Mouse (Mus musculus): ENCODE results near the gene Il12rb2. TPM values are rescaled to one million over a fixed set of nuclear protein-coding genes. Genes with fewer than 3 reads are reported as not detected.

The Il12rb2 gene
- polyA plus RNA-seq, 1 experiment from 2014 or later = not detected

DNA sequence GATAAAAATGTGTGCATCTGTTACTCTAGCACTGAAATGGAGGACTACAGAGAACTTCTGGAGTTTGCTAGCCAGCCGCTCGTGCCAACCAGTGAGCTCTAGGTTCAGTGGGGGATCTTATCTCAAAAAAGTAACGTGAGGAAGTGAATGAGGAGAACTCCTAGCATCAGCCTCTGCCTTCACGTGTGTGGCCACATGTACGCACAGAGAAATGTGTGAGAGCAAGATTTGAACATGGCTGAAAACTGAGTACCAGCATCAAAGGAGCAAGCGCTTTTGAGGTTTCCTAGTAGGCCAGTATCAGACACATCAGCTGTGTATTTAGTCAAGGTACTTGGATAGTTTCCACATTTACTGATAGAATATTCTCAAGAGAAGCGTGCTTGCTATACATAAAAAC, 111.1 kb downstream of the Il12rb2 start:
- H3K4me1 ChIP-seq (ENCODE audit: control insufficient read depth, insufficient read depth, low read length) = 0 out of 2 replicates have a peak, but pooled peaks cover 3% of the 10 kb centered on the region
- no peak overlapping the region for H3K27ac ChIP-seq (ENCODE audit: low read length)
- no peak for ATAC-seq (ENCODE audit: insufficient number of reproducible peaks, insufficient read depth, low FRiP score, low read depth)
- no peak overlapping the region for H3K4me3 ChIP-seq (ENCODE audit: low read depth, low read length)
- H3K4me2 ChIP-seq (replicated peaks; ENCODE audit: low read depth, low read length) = no peak overlapping the region
- no peaks in the 10 kb centered on the region for H3K27me3 ChIP-seq (ENCODE audit: control insufficient read depth, insufficient read depth, low read length)
- H3K9me3 ChIP-seq (ENCODE audit: control insufficient read depth, low read depth, low read length) = no peaks in the 10 kb centered on the region
- no peaks in the 10 kb centered on the region for H3K36me3 ChIP-seq (ENCODE audit: control insufficient read depth, insufficient read depth, low read length)
- WGBS = 85% methylated on average over 7 of the region's 7 CpGs
- no peak overlapping the region for H3K9ac ChIP-seq (replicated peaks; ENCODE audit: low read depth, low read length)

DNA sequence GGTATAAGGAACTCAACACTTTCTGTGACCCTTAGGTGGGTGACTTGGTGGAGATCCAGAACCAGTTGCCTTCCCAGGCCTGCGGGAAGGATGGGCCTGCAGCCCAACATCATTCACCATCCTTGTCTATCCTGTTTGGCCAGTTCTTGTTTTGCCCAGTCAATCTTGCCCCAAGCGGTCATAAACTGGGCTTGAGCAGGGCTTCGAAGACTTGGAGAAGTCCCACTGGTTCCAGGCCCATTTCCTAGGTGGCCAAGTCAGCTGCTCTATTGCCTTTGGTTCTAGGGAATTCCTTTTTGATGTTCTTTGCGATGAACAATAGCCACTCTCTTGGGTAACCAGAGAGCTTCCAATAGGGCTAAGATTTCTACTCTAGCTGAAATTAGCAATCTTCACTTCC, 124.9 kb downstream of the Il12rb2 start:
- H3K4me3 ChIP-seq (ENCODE audit: low read depth, low read length) = no peak overlapping the region
- no peaks in the 10 kb centered on the region for H3K27me3 ChIP-seq (ENCODE audit: control insufficient read depth, insufficient read depth, low read length)
- ATAC-seq (ENCODE audit: insufficient number of reproducible peaks, insufficient read depth, low FRiP score, low read depth) = no peak
- H3K9me3 ChIP-seq (ENCODE audit: control insufficient read depth, low read depth, low read length) = no peaks in the 10 kb centered on the region
- H3K4me2 ChIP-seq (replicated peaks; ENCODE audit: low read depth, low read length) = no peak overlapping the region
- H3K36me3 ChIP-seq (ENCODE audit: control insufficient read depth, insufficient read depth, low read length) = no peaks in the 10 kb centered on the region
- WGBS = 86% methylated on average over 4 of the region's 4 CpGs
- no peaks in the 10 kb centered on the region for H3K4me1 ChIP-seq (ENCODE audit: control insufficient read depth, insufficient read depth, low read length)
- no peak overlapping the region for H3K27ac ChIP-seq (ENCODE audit: low read length)
- no peak overlapping the region for H3K9ac ChIP-seq (replicated peaks; ENCODE audit: low read depth, low read length)

DNA sequence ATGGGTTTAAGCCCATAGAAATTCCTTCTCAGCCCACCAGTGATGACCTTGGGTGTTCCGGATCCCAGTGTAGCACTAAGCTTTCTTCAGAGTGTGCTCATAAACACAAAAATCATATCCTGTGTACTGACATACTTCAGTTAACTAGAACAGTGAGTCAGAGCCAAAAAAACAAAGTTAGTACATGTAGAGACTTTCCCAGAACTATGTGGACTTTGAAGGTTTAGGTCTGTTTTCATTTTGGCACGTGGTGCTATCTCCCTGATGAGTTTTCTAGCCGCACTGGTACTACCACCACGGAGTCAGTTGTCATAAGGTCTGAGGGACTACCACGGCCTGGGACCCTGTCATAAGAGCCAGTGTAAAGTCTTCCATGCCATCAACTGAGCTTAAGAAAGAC, 131.5 kb downstream of the Il12rb2 start:
- H3K27me3 ChIP-seq (ENCODE audit: control insufficient read depth, insufficient read depth, low read length) = no peaks in the 10 kb centered on the region
- no peaks in the 10 kb centered on the region for H3K4me1 ChIP-seq (ENCODE audit: control insufficient read depth, insufficient read depth, low read length)
- ATAC-seq (ENCODE audit: insufficient number of reproducible peaks, insufficient read depth, low FRiP score, low read depth) = no peak

DNA sequence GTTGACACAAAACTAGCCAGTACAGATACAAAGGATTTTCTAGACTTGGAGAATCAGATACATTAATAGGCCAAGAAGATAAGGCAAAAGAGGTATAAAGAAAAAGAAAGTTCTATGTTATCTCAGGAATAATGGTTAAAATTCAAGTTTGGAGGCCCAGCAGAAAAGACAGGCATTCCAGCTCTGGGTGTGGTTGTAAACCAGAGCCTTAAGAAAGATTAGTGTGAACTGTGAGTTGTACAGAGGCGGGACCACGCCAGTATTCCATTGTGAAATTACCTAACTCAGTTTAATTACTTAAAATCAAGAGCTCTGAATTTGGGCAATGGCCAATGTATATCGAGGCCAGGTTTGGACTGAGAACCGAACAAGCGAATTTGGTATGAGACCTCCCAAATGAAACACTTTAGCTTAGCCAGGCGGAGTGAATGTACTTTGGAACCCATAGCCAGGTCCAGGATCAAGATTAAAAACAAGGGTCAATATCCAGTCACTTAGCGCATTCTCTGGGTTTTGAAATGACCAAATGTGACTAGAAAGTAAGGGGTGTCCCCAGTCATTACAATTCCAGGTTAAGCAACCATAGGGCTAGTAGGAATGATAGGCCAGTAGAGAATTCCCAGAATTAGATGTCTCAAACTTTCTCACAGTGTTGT, 132.1 kb downstream of the Il12rb2 start:
- H3K4me2 ChIP-seq (replicated peaks; ENCODE audit: low read depth, low read length) = no peak overlapping the region
- no peak for ATAC-seq (ENCODE audit: insufficient number of reproducible peaks, insufficient read depth, low FRiP score, low read depth)
- H3K4me1 ChIP-seq (ENCODE audit: control insufficient read depth, insufficient read depth, low read length) = no peaks in the 10 kb centered on the region
- H3K9ac ChIP-seq (replicated peaks; ENCODE audit: low read depth, low read length) = no peak overlapping the region
- H3K27ac ChIP-seq (ENCODE audit: low read length) = no peak overlapping the region
- no peaks in the 10 kb centered on the region for H3K36me3 ChIP-seq (ENCODE audit: control insufficient read depth, insufficient read depth, low read length)
- H3K27me3 ChIP-seq (ENCODE audit: control insufficient read depth, insufficient read depth, low read length) = no peaks in the 10 kb centered on the region
- no peak overlapping the region for H3K4me3 ChIP-seq (ENCODE audit: low read depth, low read length)
- 84% methylated on average over 7 of the region's 7 CpGs for WGBS
- H3K9me3 ChIP-seq (ENCODE audit: control insufficient read depth, low read depth, low read length) = no peaks in the 10 kb centered on the region

More for the DNA sequence above, 131.5 kb downstream of the Il12rb2 start:
- Histone ChIP-seq H3K4me2 (replicated peaks; ENCODE audit: low read depth, low read length) (no peak overlapping the region), H3K9ac (replicated peaks; ENCODE audit: low read depth, low read length) (no peak overlapping the region), H3K36me3 (ENCODE audit: control insufficient read depth, insufficient read depth, low read length) (no peaks in the 10 kb centered on the region), H3K4me3 (ENCODE audit: low read depth, low read length) (no peak overlapping the region), H3K27ac (ENCODE audit: low read length) (no peak overlapping the region), H3K9me3 (ENCODE audit: control insufficient read depth, low read depth, low read length) (no peaks in the 10 kb centered on the region)
- 89% methylated on average over 5 of the region's 5 CpGs for WGBS

Other genes with a start within 250 kb of the Il12rb2 start
- 414 and 457 TPM in 2 replicates for gene Serbp1, start 138.0 kb downstream of the Il12rb2 start, polyA plus RNA-seq (2014; fragmentation: Nextera tagmentation; extraction: Ambion mirVana)
- gene Il23r, start 115.7 kb upstream of the Il12rb2 start, polyA plus RNA-seq (2014; fragmentation: Nextera tagmentation; extraction: Ambion mirVana) = not detected in 2 replicates
- gene Tacstd2, start 159.6 kb upstream of the Il12rb2 start, polyA plus RNA-seq (2014; fragmentation: Nextera tagmentation; extraction: Ambion mirVana) = 55.0 and 63.8 TPM in 2 replicates